Mouse (Mus musculus) naive thymus-derived CD4-positive, alpha-beta T cell, adult 5 months (primary cell): ENCODE results near the gene Chd9. TPM values are rescaled to one million over a fixed set of nuclear protein-coding genes. Genes with fewer than 3 reads are reported as not detected.

Experiments used
- polyA plus RNA-seq: library from polyadenylated mRNA; unstranded; fragments of 100-300 nt; shearing (Covaris generic); gene quantifications from one replicate; pipeline ENCODE4 v1.2.1, GENCODE M21; 2017

Chd9 gene
- polyA plus RNA-seq = 85.2 TPM

GRCm38 (mm10) chr8:90828181-90828986 lies at the start of gene Chd9:
Gene Chd9, plus strand, starts transcription at chr8:90828352.

GRCm38 (mm10) chr8:90817293-90817692 lies 10.9 kb upstream of the Chd9 start, which contains the start of gene Gm19935:
Gene Gm19935, minus strand, starts transcription at chr8:90817393.

GRCm38 (mm10) chr8:91069834-91070233 lies 241.7 kb downstream of the Chd9 start, which contains the start of gene Rbl2:
Gene Rbl2, plus strand, starts transcription at chr8:91070057.

Other genes starting within 250 kb of the Chd9 start
- not detected for gene Gm19935, start 11.0 kb upstream of the Chd9 start, polyA plus RNA-seq
- 84.2 TPM for gene Rbl2, start 241.7 kb downstream of the Chd9 start, polyA plus RNA-seq